Mouse (Mus musculus): Measurements from ENCODE around the gene 9530068E07Rik. TPM values are rescaled to one million over a fixed set of nuclear protein-coding genes. Genes with fewer than 3 reads are reported as not detected.

The 9530068E07Rik gene
- total and polyA plus RNA-seq, 3 experiments, result 75.7 to 85.9 TPM; not detected in 1

DNA sequence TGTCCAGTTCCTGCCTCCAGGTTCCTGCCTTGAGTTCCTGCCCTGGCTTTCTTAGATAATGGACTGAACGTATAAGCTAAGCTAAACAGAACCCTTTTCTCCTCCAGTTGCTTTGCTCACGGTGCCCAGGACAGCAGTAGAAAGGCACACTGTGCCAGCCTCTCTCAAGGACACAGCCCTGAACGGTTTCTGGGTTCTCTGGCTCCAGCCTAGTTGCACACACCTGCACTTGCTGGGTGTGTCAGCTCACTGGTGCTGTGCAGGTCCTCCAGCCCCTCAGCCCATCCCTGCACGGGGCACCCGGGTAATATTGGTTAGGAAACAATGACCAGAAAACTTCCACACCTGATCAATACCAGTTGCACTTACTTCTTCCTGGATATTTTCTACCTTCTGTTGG, 35.9 kb downstream of the 9530068E07Rik start:
- no peak for DNase-seq (ENCODE audit: low read depth, low spot score)
- H3K36me3 ChIP-seq (ENCODE audit: control insufficient read depth in 1 of 2, insufficient read depth in 2 of 2, low read length in 2 of 2), result no peaks in the 10 kb centered on the region
- H3K27me3 ChIP-seq (ENCODE audit: control insufficient read depth in 1 of 2, insufficient read depth in 2 of 2, low read length in 2 of 2), result no peaks in the 10 kb centered on the region
- H3K9ac ChIP-seq (ENCODE audit: control insufficient read depth, low read depth, low read length, poor library complexity, severe bottlenecking), result no peak overlapping the region
- H3K27ac ChIP-seq (ENCODE audit: control insufficient read depth, low read depth, low read length), result no peak overlapping the region
- TF ChIP-seq SMC3 (IDR thresholded peaks at IDR 0.05; ENCODE audit: low read depth, low read length) (no peak), MAFK (IDR thresholded peaks at IDR 0.05; ENCODE audit: borderline replicate concordance, low read depth, low read length) (no peak), MEF2A (IDR thresholded peaks at IDR 0.05; ENCODE audit: extremely low read depth, insufficient replicate concordance, low read depth, low read length, poor library complexity, severe bottlenecking) (no peak), USF2 (IDR thresholded peaks at IDR 0.05; ENCODE audit: borderline replicate concordance in 1 of 2, insufficient read depth in 1 of 2, low read depth in 1 of 2, low read length in 2 of 2) (no peak), ELF1 (IDR thresholded peaks at IDR 0.05; ENCODE audit: low read depth, low read length) (no peak), EP300 (IDR thresholded peaks at IDR 0.05; ENCODE audit: low read depth in 1 of 2, low read length in 2 of 2) (no peak), UBTF (IDR thresholded peaks at IDR 0.05; ENCODE audit: borderline replicate concordance, insufficient read depth, low read depth, low read length) (no peak), CHD1 (IDR thresholded peaks at IDR 0.05; ENCODE audit: low read depth, low read length) (no peak), POLR2AphosphoS2 (IDR thresholded peaks at IDR 0.05; ENCODE audit: low read length) (no peak), ZC3H11A (IDR thresholded peaks at IDR 0.05; ENCODE audit: low read depth, low read length) (no peak), USF1 (IDR thresholded peaks at IDR 0.05; ENCODE audit: low read depth, low read length) (no peak), MAZ (IDR thresholded peaks at IDR 0.05; ENCODE audit: low read depth, low read length) (no peak)
- no peak overlapping the region for H3K4me3 ChIP-seq (ENCODE audit: control insufficient read depth in 1 of 2, insufficient read depth in 1 of 2, low read depth in 2 of 2, low read length in 2 of 2)
- no peaks in the 10 kb centered on the region for H3K9me3 ChIP-seq (replicated peaks; ENCODE audit: insufficient read depth, low read length)
- no peaks in the 10 kb centered on the region for H3K4me1 ChIP-seq (ENCODE audit: control insufficient read depth in 1 of 2, insufficient read depth in 2 of 2, low read length in 2 of 2)
- no peaks in the 10 kb centered on the region for H3K79me2 ChIP-seq (ENCODE audit: control insufficient read depth, insufficient read depth, low read length, poor library complexity)

DNA sequence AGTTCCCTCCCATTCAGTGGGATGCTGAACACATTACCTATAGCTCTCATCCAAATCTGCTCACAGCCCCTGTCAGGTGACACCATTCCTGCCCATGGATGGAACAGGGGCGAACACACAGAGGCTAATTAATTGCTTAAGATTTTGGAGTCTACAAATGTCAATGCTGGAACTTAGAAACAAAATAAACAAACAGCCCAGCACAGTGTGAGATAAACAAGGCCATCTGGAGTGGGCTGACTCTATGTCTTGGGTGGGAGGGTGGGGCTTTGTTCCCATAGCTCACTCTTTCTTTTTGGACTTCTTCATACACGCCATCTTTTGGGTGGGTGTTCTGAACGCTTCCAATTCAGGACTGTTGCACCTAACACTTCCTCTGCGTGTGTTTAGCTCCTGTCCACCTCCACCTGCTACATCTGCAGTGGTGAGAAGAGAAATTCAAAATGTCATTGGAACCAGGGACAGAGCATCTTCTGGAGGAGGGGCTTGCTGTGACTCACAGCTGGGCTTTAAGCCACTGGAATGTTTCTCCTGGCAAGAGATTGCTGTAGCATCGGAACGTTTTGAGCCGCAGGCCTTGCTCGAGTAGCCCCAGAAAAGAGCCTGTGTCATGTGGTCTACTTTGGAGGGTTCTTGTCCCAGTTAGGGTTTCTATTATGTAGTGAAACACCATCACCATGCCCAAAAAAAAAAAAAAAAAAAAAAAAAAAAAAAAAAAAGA, 37.0 kb downstream of the 9530068E07Rik start:
- H3K27ac ChIP-seq (ENCODE audit: control insufficient read depth, low read depth, low read length), result no peak overlapping the region
- DNase-seq (ENCODE audit: low read depth, low spot score), result no peak
- no peaks in the 10 kb centered on the region for H3K9me3 ChIP-seq (replicated peaks; ENCODE audit: insufficient read depth, low read length)
- H3K27me3 ChIP-seq (ENCODE audit: control insufficient read depth in 1 of 2, insufficient read depth in 2 of 2, low read length in 2 of 2), result no peaks in the 10 kb centered on the region
- TF ChIP-seq CHD2 (IDR thresholded peaks at IDR 0.05; ENCODE audit: low read length) (no peak), RAD21 (IDR thresholded peaks at IDR 0.05; ENCODE audit: low read depth, low read length) (no peak), JUND (IDR thresholded peaks at IDR 0.05; ENCODE audit: low read depth, low read length) (no peak), ZNF384 (IDR thresholded peaks at IDR 0.05; ENCODE audit: low read depth, low read length) (no peak), E2F4 (IDR thresholded peaks at IDR 0.05; ENCODE audit: borderline replicate concordance, low read depth, low read length) (no peak), ZKSCAN1 (IDR thresholded peaks at IDR 0.05; ENCODE audit: low read depth, low read length) (no peak)
- no peak overlapping the region for H3K9ac ChIP-seq (ENCODE audit: control insufficient read depth, low read depth, low read length, poor library complexity, severe bottlenecking)
- no peaks in the 10 kb centered on the region for H3K36me3 ChIP-seq (ENCODE audit: control insufficient read depth in 1 of 2, insufficient read depth in 2 of 2, low read length in 2 of 2)
- no peak overlapping the region for H3K4me3 ChIP-seq (ENCODE audit: control insufficient read depth in 1 of 2, insufficient read depth in 1 of 2, low read depth in 2 of 2, low read length in 2 of 2)
- no peaks in the 10 kb centered on the region for H3K4me1 ChIP-seq (ENCODE audit: control insufficient read depth in 1 of 2, insufficient read depth in 2 of 2, low read length in 2 of 2)
- H3K79me2 ChIP-seq (ENCODE audit: control insufficient read depth, insufficient read depth, low read length, poor library complexity), result no peaks in the 10 kb centered on the region

All from MEL (cell line).